Mouse (Mus musculus) kidney, postnatal 0 days (tissue): ENCODE data around the gene Nxph4. TPM values are rescaled to one million over a fixed set of nuclear protein-coding genes. Genes with fewer than 3 reads are reported as not detected.

Experiments
- ATAC-seq: fragments of 200-750 bp; cut with Nextera tagmentation; replicated peaks from 2 replicates; pipeline ENCODE4 v1.8.0; 2017; ENCODE audit warnings: low read depth, moderate number of reproducible peaks, moderate TSS enrichment, moderate library complexity; ENCODE audit not compliant: low FRiP score
- DNase-seq: peaks from one replicate; pipeline ENCODE4 v3.0.0-alpha.2; 2016; ENCODE audit warnings: low spot score
- H3K27ac ChIP-seq: fragments of 300-500 bp; sonication (generic); 2 replicates; pipeline ENCODE4 v1.5.1; 2014; ENCODE audit warnings: mild to moderate bottlenecking
- H3K27me3 ChIP-seq: fragments of 300-500 bp; sonication (generic); 2 replicates; pipeline ENCODE4 v1.6.1; 2014; ENCODE audit warnings: low read length, mixed read lengths; ENCODE audit not compliant: insufficient read depth
- H3K36me3 ChIP-seq: fragments of 300-500 bp; sonication (generic); 2 replicates; pipeline ENCODE4 v1.6.1; 2014; ENCODE audit warnings: low read length, mixed read lengths; ENCODE audit not compliant: insufficient read depth
- H3K4me1 ChIP-seq: fragments of 300-500 bp; sonication (generic); replicated peaks from 2 replicates; pipeline ENCODE4 v1.6.1; 2014; ENCODE audit warnings: antibody characterized with exemption, low read length, mixed read lengths; ENCODE audit not compliant: insufficient read depth
- H3K4me2 ChIP-seq: fragments of 300-500 bp; sonication (generic); 2 replicates; pipeline ENCODE4 v1.6.1; 2014; ENCODE audit warnings: mild to moderate bottlenecking, low read length, moderate library complexity, mixed read lengths
- H3K4me3 ChIP-seq: fragments of 300-500 bp; sonication (generic); replicated peaks from 2 replicates; pipeline ENCODE4 v1.5.1; 2014; ENCODE audit warnings: low read depth, low read length
- H3K9ac ChIP-seq: fragments of 300-500 bp; sonication (generic); 2 replicates; pipeline ENCODE4 v1.6.1; 2014; ENCODE audit warnings: low read depth, low read length
- H3K9me3 ChIP-seq: fragments of 300-500 bp; sonication (generic); replicated peaks from 2 replicates; pipeline ENCODE4 v1.6.1; 2016; ENCODE audit warnings: low read length, inconsistent platforms, mixed read lengths
- CTCF ChIP-seq: IDR thresholded peaks from 2 replicates; pipeline ENCODE4 v1.5.1; 2016; ENCODE audit warnings: antibody characterized with exemption, low read depth, mild to moderate bottlenecking, moderate library complexity
- WGBS: fragments of 180-500 bp; shearing (Covaris S2); extraction: QIAGEN DNeasy Blood & Tissue Kit; methylation state at CpG from one replicate; pipeline ENCODE4 v1.1.7; 2014; 5-methylcytosine and 5-hydroxymethylcytosine counted together
- polyA plus RNA-seq: library from polyadenylated mRNA; unstranded; fragments of >200 nt; fragmentation: Nextera tagmentation; extraction: Ambion mirVana; gene quantifications from 2 replicates; pipeline ENCODE4 v1.2.1, GENCODE M21; 2015

Nxph4 gene
- polyA plus RNA-seq, 1 experiment from 2014 or later: 0.93 TPM

- H3K4me3 ChIP-seq: no peak overlapping the region
- no peak overlapping the region for H3K27ac ChIP-seq
- H3K4me2 ChIP-seq: no peak overlapping the region
- DNase-seq (no peak), ATAC-seq (no peak)
- H3K36me3 ChIP-seq: peaks cover 51% of the 10 kb centered on the region
- no peaks in the 10 kb centered on the region for H3K4me1 ChIP-seq
- H3K9me3 ChIP-seq: no peaks in the 10 kb centered on the region
- TF ChIP-seq CTCF: no peak
- no peaks in the 10 kb centered on the region for H3K27me3 ChIP-seq
- WGBS: 60% methylated on average over 18 of the region's 18 CpGs
- no peak overlapping the region for H3K9ac ChIP-seq
Measured at GRCm38 (mm10) chr10:127490160-127491127, 43.9 kb downstream of the Nxph4 start.

- ATAC-seq (no peak), DNase-seq (no peak)
- Histone ChIP-seq H3K36me3 (peaks cover 53% of the 10 kb centered on the region), H3K9me3 (no peaks in the 10 kb centered on the region), H3K27me3 (no peaks in the 10 kb centered on the region), H3K4me2 (no peak overlapping the region), H3K4me1 (0 out of 2 replicates have a peak, but pooled peaks cover 3% of the 10 kb centered on the region), H3K9ac (no peak overlapping the region), H3K27ac (no peak overlapping the region), H3K4me3 (no peak overlapping the region)
- no peak for TF ChIP-seq CTCF
- WGBS: 82% methylated on average over 7 of the region's 7 CpGs
Measured at GRCm38 (mm10) chr10:127488856-127489255, 45.5 kb downstream of the Nxph4 start.

GRCm38 (mm10) chr10:127485235-127485634 lies 49.1 kb downstream of the Nxph4 start:
- no peak for ATAC-seq
- no peak overlapping the region for H3K4me2 ChIP-seq
- WGBS: 74% methylated on average over 10 of the region's 10 CpGs
- DNase-seq: no peak
- no peak for TF ChIP-seq CTCF
- H3K27me3 ChIP-seq: no peaks in the 10 kb centered on the region
- H3K36me3 ChIP-seq: peaks cover 52% of the 10 kb centered on the region
- H3K27ac ChIP-seq: no peak overlapping the region
- 0 out of 2 replicates have a peak overlapping the region, but pooled peaks have one; percentile 8 for H3K9ac ChIP-seq
- 0 out of 2 replicates have a peak, but pooled peaks cover 3% of the 10 kb centered on the region for H3K4me1 ChIP-seq
- no peaks in the 10 kb centered on the region for H3K9me3 ChIP-seq
- H3K4me3 ChIP-seq: no peak overlapping the region

- 78% methylated on average over 19 of the region's 19 CpGs for WGBS
- no peaks in the 10 kb centered on the region for H3K9me3 ChIP-seq
- H3K4me3 ChIP-seq: no peak overlapping the region
- no peaks in the 10 kb centered on the region for H3K27me3 ChIP-seq
- no peak for TF ChIP-seq CTCF
- DNase-seq: peak; percentile 49
- H3K9ac ChIP-seq: no peak overlapping the region
- no peak for ATAC-seq
- no peak overlapping the region for H3K4me2 ChIP-seq
- peak overlapping the region; percentile 13; the same call in 1 of the 2 replicates for H3K27ac ChIP-seq
- peaks cover 3% of the 10 kb centered on the region; the same call in 1 of the 2 replicates for H3K4me1 ChIP-seq
- peaks cover 47% of the 10 kb centered on the region for H3K36me3 ChIP-seq
Measured at GRCm38 (mm10) chr10:127480833-127481813, 53.2 kb downstream of the Nxph4 start.

- H3K9ac ChIP-seq: no peak overlapping the region
- peaks cover 39% of the 10 kb centered on the region for H3K36me3 ChIP-seq
- no peak overlapping the region for H3K27ac ChIP-seq
- 97% methylated on average over 4 of the region's 4 CpGs for WGBS
- H3K4me2 ChIP-seq: no peak overlapping the region
- no peak overlapping the region for H3K4me3 ChIP-seq
- TF ChIP-seq CTCF: peak; percentile 75
- H3K27me3 ChIP-seq: no peaks in the 10 kb centered on the region
- ATAC-seq: no peak
- no peaks in the 10 kb centered on the region; the same call in 1 of the 2 replicates for H3K4me1 ChIP-seq
- peak; percentile 60 for DNase-seq
- H3K9me3 ChIP-seq: no peaks in the 10 kb centered on the region
Measured at GRCm38 (mm10) chr10:127479131-127479530, 55.2 kb downstream of the Nxph4 start.

GRCm38 (mm10) chr10:127477301-127477700 lies 57.1 kb downstream of the Nxph4 start:
- WGBS: 50% methylated on average over 7 of the region's 7 CpGs
- no peak for ATAC-seq

More at GRCm38 (mm10) chr10:127477301-127477700, 57.1 kb downstream of the Nxph4 start:
- Histone ChIP-seq H3K27me3 (no peaks in the 10 kb centered on the region), H3K4me3 (no peak overlapping the region), H3K4me2 (no peak overlapping the region), H3K27ac (0 out of 2 replicates have a peak overlapping the region, but pooled peaks have one; percentile 47), H3K4me1 (no peaks in the 10 kb centered on the region; the same call in 1 of the 2 replicates), H3K9ac (no peak overlapping the region), H3K9me3 (no peaks in the 10 kb centered on the region), H3K36me3 (peaks cover 43% of the 10 kb centered on the region)
- TF ChIP-seq CTCF: no peak
- no peak for DNase-seq
